Mouse (Mus musculus) layer of hippocampus, postnatal 14 days (tissue): ENCODE measurements at regions not wholly inside any gene's neighbourhood (a gene's known extent, or its start where the extent isn't known, plus 50 kb on each side); places are given as distances from the start of the nearest gene placed in this dataset.

Source experiments
- DNase-seq, 2 experiments: peaks; one replicate each; pipeline ENCODE4 v3.0.0; 2021 to 2022; ENCODE audit warnings: low spot score in 2 of 2, mixed read lengths in 1 of 2

GRCm38 (mm10) chr4:131685544-131685943 is 152.5 kb downstream of the Ptpru start:
- no peak for DNase-seq

- no peak for DNase-seq
Observed at GRCm38 (mm10) chr4:131694232-131694631, 143.9 kb downstream of the Ptpru start.

GRCm38 (mm10) chr4:131695941-131696912 is 141.9 kb downstream of the Ptpru start:
- no peak for DNase-seq
